Mouse (Mus musculus) hindbrain, postnatal 0 days (tissue): ENCODE data around the gene Nrxn3. TPM values are rescaled to one million over a fixed set of nuclear protein-coding genes. Genes with fewer than 3 reads are reported as not detected.

ENCODE experiments used
- ATAC-seq: fragments of 200-750 bp; cut with Nextera tagmentation; 2 replicates; pipeline ENCODE4 v1.8.0; 2017; ENCODE audit warnings: mild to moderate bottlenecking, moderate TSS enrichment, moderate library complexity
- DNase-seq: peaks from one replicate; pipeline ENCODE4 v3.0.0-alpha.2; 2015; ENCODE audit warnings: low spot score
- H3K27ac ChIP-seq: fragments of 300-500 bp; sonication (generic); 2 replicates; pipeline ENCODE4 v1.5.1; 2014; ENCODE audit warnings: mild to moderate bottlenecking
- H3K27me3 ChIP-seq: fragments of 300-500 bp; sonication (generic); 2 replicates; pipeline ENCODE4 v1.6.1; 2014; ENCODE audit warnings: low read length, mixed read lengths; ENCODE audit not compliant: insufficient read depth
- H3K36me3 ChIP-seq: fragments of 300-500 bp; sonication (generic); 2 replicates; pipeline ENCODE4 v1.6.1; 2014; ENCODE audit warnings: low read length, mixed read lengths; ENCODE audit not compliant: insufficient read depth
- H3K4me1 ChIP-seq: fragments of 300-500 bp; sonication (generic); 2 replicates; pipeline ENCODE4 v1.6.1; 2014; ENCODE audit warnings: antibody characterized with exemption, low read length, mixed read lengths; ENCODE audit not compliant: insufficient read depth
- H3K4me2 ChIP-seq: fragments of 300-500 bp; sonication (generic); 2 replicates; pipeline ENCODE4 v1.6.1; 2014; ENCODE audit warnings: low read depth, mild to moderate bottlenecking, low read length, moderate library complexity, mixed read lengths
- H3K4me3 ChIP-seq: fragments of 300-500 bp; sonication (generic); 2 replicates; pipeline ENCODE4 v1.5.1; 2014; ENCODE audit warnings: low read length
- H3K9ac ChIP-seq: fragments of 300-500 bp; sonication (generic); replicated peaks from 2 replicates; pipeline ENCODE4 v1.6.1; 2014; ENCODE audit warnings: mild to moderate bottlenecking, low read length, moderate library complexity, mixed read lengths
- H3K9me3 ChIP-seq: fragments of 300-500 bp; sonication (generic); 2 replicates; pipeline ENCODE4 v1.6.1; 2016; ENCODE audit warnings: low read length, mixed read lengths
- CTCF ChIP-seq: IDR thresholded peaks from 2 replicates; pipeline ENCODE4 v1.5.1; 2016; ENCODE audit warnings: antibody characterized with exemption, control low read depth, low read depth
- WGBS: fragments of 180-500 bp; shearing (Covaris S2); extraction: QIAGEN DNeasy Blood & Tissue Kit; methylation state at CpG from one replicate; pipeline ENCODE4 v1.1.7; 2014; 5-methylcytosine and 5-hydroxymethylcytosine counted together
- polyA plus RNA-seq: library from polyadenylated mRNA; unstranded; fragments of >200 nt; fragmentation: Nextera tagmentation; extraction: Ambion mirVana; gene quantifications from 2 replicates; pipeline ENCODE4 v1.2.1, GENCODE M21; 2015
- total RNA-seq: library from RNA; depleted of rRNA; stranded (reverse); fragments of >200 nt; gene quantifications from 2 replicates; pipeline ENCODE4 v1.2.3, GENCODE M21; 2014

The Nrxn3 gene
- total and polyA plus RNA-seq, 2 experiments from 2014 or later = 87.8 to 103 TPM

DNA sequence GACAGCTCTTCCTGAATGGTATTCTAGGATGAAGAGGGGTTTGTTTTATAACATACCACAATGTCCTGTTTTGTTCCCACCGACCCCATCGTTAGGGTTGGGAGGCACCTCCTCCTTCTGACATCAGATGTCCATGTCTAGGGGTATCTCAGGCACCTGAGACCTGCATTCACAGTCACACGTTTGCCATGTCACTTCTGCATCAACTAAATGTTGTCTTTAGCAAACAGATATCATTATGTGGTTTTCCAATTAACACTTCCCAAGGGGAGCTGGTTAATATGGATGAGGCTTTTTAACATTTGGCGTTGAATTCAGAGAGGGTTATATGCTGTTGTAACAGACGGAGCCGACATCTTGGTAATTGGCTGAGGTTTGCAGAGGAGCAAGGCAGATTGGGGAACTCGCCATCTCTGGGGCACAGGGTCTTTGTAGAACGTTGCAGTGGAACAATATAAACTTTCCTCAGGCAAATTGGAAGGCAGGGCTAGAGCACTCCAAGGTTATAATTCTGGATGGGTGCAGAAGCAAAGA, 412.2 kb downstream of the Nrxn3 start:
- Histone ChIP-seq H3K4me2 (no peak overlapping the region), H3K4me1 (no peaks in the 10 kb centered on the region), H3K27ac (no peak overlapping the region), H3K9me3 (no peaks in the 10 kb centered on the region), H3K9ac (no peak overlapping the region), H3K27me3 (no peaks in the 10 kb centered on the region), H3K36me3 (no peaks in the 10 kb centered on the region), H3K4me3 (no peak overlapping the region)
- no peak for ATAC-seq
- no peak for DNase-seq
- TF ChIP-seq CTCF = no peak
- WGBS = 58% methylated on average over 8 of the region's 8 CpGs

DNA sequence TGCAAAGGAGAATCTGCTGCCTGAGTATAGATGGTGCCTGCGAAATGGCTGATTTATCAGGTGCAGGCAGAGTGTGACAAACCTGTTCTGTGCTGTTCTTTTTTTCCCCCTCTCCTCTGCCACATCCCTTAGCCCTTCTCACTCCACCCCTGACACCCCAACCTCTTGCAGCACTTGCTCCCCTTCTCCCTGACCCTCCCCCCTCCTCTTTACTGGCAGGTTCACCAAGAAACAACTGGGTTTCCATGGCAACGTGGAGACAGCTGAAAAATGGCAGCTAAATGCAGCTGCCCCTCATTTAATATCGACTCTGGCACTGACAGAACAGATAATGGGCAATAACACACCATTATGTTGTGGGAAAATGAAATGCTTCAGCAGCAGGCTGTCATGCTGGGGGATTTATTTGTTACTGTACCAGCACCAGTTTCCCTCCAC, 426.3 kb downstream of the Nrxn3 start:
- peak; percentile 79 for DNase-seq
- TF ChIP-seq CTCF = no peak
- H3K4me2 ChIP-seq = peak overlapping the region; percentile 21

DNA sequence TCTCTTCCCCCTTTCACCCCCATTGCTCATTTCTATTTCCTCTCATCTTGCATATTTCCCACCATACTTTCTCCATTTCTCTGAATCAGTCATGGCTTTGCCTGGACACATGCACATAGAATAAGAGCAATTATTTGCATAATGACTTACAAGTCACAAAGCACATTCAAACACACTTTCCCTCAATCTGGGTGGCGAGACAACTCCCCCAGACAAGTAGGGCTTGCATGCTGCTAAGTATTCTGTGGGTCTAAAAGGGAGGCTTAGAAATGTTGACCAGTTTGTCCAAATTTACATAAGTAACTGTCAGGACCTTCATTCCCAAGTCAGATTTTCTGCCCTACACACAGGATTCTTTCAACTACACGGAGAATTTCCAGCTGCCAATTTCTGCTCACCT, 426.8 kb downstream of the Nrxn3 start:
- ATAC-seq = peak; percentile 75; the same call in 1 of the 2 replicates
- TF ChIP-seq CTCF = no peak
- no peaks in the 10 kb centered on the region for H3K27me3 ChIP-seq
- peak; percentile 12 for DNase-seq
- H3K36me3 ChIP-seq = no peaks in the 10 kb centered on the region
- H3K27ac ChIP-seq = peak overlapping the region; percentile 70; the same call in 1 of the 2 replicates
- WGBS = 25% methylated on average over 2 of the region's 2 CpGs
- no peak overlapping the region for H3K9ac ChIP-seq
- no peaks in the 10 kb centered on the region for H3K9me3 ChIP-seq
- peaks cover 4% of the 10 kb centered on the region; the same call in 1 of the 2 replicates for H3K4me1 ChIP-seq
- peak overlapping the region; percentile 21; the same call in 1 of the 2 replicates for H3K4me2 ChIP-seq
- H3K4me3 ChIP-seq = no peak overlapping the region

More for the DNA sequence above, 426.3 kb downstream of the Nrxn3 start:
- no peaks in the 10 kb centered on the region for H3K9me3 ChIP-seq
- WGBS = 14% methylated on average over 3 of the region's 3 CpGs
- no peak overlapping the region for H3K4me3 ChIP-seq
- no peaks in the 10 kb centered on the region for H3K36me3 ChIP-seq
- peak; percentile 89 for ATAC-seq
- H3K4me1 ChIP-seq = peaks cover 4% of the 10 kb centered on the region; the same call in 1 of the 2 replicates
- no peak overlapping the region for H3K9ac ChIP-seq
- peak overlapping the region; percentile 70; the same call in 1 of the 2 replicates for H3K27ac ChIP-seq
- no peaks in the 10 kb centered on the region for H3K27me3 ChIP-seq

DNA sequence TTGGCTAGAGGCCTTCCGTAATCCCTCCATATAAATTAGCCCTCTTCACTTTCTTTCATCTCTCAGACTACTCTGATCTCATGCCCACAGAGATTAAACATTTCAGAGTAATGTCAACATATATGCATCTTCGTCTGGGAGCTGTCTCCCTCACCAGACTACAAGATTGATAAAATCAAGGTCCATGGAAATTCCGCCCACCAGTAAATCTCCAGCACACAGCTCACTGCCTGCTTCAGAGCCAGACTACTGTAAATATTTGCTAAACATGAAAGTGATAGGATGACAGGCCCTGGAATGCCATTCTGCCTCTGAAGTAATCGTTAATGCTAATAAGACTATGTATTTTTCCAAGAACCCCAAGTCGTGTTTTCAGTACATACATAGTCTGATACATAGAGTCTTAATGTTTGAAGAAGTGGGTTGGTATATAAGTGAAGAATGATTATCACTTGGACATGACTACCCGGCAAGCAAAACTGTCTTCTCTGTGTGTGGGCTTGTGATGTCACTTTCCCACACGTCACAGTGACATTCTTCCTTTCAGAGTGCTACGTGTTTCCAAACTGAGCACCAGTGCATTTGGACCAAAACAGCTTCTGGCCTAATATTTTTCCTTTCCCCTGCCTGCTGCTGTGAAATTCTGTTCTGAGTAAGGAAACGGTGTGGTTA, 433.5 kb downstream of the Nrxn3 start:
- WGBS = 69% methylated on average over 9 of the region's 9 CpGs
- H3K36me3 ChIP-seq = no peaks in the 10 kb centered on the region
- no peak overlapping the region for H3K9ac ChIP-seq
- no peaks in the 10 kb centered on the region for H3K27me3 ChIP-seq
- DNase-seq (no peak), ATAC-seq (no peak)
- no peak for TF ChIP-seq CTCF
- no peak overlapping the region for H3K4me2 ChIP-seq
- no peak overlapping the region for H3K4me3 ChIP-seq
- no peaks in the 10 kb centered on the region for H3K4me1 ChIP-seq
- H3K9me3 ChIP-seq = no peaks in the 10 kb centered on the region
- H3K27ac ChIP-seq = no peak overlapping the region

DNA sequence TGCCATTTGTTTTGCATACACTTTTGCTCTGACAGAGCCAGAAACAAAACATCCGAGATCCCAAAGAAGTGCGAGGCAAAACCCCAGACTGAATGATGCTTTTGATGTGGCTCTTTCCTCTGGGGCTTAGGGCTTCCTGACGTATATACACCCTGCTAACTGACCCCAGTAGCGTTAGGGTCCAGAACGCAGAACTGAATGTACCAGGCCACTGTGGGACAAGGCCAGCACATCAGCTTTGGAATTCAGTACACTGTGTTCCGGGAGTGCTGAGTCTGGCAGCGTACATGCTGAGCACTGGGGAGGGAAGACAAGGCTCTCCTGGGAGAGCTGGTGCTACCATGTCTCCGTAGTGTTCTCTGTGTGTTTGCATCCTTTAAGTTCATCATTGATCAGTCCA, 436.7 kb downstream of the Nrxn3 start:
- Histone ChIP-seq H3K27me3 (no peaks in the 10 kb centered on the region), H3K36me3 (no peaks in the 10 kb centered on the region), H3K4me3 (no peak overlapping the region), H3K9ac (no peak overlapping the region), H3K4me1 (no peaks in the 10 kb centered on the region), H3K9me3 (no peaks in the 10 kb centered on the region), H3K27ac (no peak overlapping the region), H3K4me2 (no peak overlapping the region)
- ATAC-seq (no peak), DNase-seq (no peak)
- TF ChIP-seq CTCF = no peak
- WGBS = 72% methylated on average over 8 of the region's 8 CpGs

DNA sequence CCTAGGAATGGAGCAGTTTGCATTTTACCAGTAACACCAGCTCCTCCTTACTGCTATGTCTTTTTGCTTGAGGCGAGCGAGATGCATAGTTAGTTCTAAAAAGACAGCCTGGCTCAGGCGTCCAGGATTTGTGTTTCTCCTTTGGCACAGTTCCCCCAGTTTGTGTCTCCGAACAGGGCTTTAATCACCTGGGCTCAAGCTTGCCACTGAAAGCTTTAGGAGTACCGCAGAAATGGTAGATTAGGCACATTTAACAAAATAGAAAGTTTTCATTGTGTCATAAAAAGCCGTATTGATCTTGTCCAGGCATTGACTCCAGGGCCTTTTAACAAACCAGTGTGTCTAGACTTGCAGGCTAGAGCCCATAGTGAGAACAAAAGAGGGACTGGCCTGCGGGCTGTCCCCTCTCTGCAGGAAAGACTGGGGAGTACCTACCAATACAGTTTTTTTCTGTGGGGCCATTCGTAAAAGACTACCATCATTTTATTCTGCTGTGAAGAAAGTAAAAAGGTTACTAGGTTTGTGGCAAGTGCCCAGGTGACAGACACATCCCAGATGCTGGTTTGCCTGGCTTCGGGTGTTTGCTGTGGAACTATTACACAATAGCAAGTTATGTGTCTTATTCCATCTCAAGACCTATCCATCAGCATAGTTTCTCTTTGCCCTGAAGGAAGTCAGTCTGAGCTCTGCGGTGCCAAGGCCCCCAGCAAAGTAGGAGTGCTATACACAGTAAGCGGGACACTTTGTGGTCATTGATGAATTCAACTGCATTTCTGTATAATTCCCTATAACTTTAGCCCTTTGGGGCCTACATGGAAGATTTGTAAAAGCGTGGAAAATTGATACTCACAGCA, 451.9 kb downstream of the Nrxn3 start:
- no peak overlapping the region for H3K4me3 ChIP-seq
- H3K9me3 ChIP-seq = no peaks in the 10 kb centered on the region
- H3K36me3 ChIP-seq = no peaks in the 10 kb centered on the region
- H3K9ac ChIP-seq = no peak overlapping the region
- peak; percentile 12 for DNase-seq
- no peaks in the 10 kb centered on the region for H3K4me1 ChIP-seq
- no peak for TF ChIP-seq CTCF
- WGBS = 37% methylated on average over 12 of the region's 12 CpGs
- H3K4me2 ChIP-seq = no peak overlapping the region
- no peaks in the 10 kb centered on the region for H3K27me3 ChIP-seq
- no peak for ATAC-seq
- H3K27ac ChIP-seq = no peak overlapping the region
